Mouse (Mus musculus): ENCODE results near the gene Myadm. TPM values are rescaled to one million over a fixed set of nuclear protein-coding genes. Genes with fewer than 3 reads are reported as not detected.

Gene Myadm
- total RNA-seq, 2 experiments from 2014 or later = 21.1 to 38.5 TPM

DNA sequence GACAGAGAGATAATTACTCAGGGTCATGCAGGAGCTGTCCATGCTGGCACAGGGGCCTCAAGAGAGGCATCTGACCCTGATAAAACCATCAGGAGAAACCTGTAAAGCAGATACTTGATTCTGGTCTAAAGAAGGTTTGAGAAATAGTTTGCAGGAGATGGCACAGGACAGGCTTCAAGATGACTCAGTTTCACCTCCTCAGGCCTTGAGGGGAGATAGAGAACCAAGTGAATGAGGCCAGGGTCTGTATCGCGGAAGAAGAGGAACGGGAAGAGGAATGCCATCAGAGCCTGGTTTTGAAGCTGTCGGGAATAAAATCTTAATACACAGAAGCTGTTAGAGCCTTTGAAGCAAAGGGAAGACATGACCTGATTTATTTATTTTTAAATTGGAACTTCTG lies 28.8 kb downstream of the Myadm start:
- DNase-seq (ENCODE audit: low spot score) = no peak

DNA sequence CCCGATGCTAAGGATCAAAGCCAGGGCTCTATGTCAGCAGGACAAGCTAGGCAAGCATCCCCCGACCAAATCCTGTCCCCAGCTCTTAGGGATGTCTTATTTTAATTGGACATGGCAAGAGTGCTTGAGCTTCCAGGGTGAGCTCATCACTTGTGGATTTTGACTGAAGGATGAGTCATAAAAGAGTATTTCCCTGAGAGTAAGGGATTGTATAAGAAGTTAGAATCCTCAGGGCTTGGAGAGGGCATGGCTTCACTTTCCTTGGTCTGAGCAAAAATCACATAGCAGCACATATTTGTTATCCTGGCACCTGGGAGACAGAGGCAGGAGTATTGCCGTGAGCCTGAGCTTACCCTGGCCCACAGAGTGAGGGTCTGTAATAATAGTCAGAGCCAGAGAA lies 32.0 kb downstream of the Myadm start:
- no peak for DNase-seq (ENCODE audit: low spot score)

DNA sequence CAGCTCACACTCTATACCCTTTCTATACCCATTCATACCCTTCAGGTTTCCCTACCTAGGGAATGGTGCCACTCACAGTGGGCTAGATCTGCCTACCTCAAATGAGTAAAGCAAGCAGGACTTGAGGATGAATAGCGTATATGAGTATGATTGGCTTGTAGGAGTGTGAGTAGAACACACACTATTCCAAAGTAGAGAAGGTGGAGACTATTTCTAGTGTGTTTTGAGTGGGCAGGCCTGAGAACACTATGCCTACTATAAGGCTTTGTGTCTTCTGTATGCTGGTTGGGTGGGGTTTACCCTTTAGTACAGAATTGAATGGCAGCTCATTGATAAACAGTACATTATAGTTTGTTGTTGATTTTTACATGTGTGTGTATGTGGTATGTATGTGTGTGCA lies 34.9 kb downstream of the Myadm start:
- DNase-seq (ENCODE audit: low spot score) = no peak

DNA sequence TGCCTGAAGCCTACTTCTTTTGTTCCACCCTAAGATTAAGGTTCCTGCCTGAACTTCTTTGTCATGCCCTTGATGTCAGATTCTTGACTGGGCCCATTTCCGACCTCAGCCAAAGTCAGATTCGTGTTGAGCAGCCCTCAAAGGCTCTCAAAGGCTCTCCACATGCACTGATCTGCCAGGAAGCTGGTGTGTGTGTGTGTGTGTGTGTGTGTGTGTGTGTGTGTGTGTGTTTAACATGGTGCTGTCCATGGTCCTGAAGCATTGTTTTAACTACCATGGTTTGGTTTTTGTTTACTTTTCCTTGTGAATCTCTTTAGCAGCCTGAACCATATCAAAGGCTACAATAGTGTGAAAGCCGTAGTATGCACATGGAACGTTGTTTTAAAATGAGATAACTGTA lies 39.1 kb downstream of the Myadm start:
- no peak for DNase-seq (ENCODE audit: low spot score)

DNA sequence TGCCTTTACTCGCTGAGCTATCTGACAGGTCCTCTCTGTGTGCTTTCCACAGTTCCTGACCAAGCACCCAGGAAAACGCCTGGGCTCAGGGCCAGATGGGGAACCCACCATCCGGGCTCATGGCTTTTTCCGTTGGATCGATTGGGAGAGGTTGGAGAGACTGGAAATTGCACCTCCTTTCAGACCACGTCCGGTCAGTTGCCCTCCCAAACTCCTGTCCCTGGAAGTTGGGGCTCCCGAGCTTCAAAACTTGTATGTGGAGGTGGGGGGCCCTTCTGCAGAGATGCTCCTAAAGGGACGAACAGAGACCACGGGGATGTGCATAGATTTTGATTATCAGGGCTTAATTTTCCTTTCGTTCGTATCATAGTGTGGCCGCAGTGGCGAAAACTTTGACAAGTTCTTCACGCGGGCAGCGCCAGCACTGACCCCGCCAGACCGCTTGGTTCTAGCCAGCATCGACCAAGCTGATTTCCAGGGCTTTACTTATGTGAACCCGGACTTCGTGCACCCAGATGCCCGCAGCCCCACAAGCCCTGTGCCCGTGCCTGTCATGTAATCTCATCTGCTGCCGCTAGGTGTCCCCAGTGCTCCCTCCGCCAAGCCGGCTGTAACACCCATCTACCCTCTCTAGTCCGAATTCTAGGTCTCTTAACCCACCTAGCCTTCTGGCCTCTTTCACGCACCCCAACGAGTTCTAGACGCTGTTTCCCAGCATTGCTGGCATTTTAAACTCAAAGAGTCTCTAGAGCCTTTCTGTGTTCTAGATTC lies 41.1 kb downstream of the Myadm start:
- DNase-seq (ENCODE audit: low spot score) = peak; percentile 80

DNA sequence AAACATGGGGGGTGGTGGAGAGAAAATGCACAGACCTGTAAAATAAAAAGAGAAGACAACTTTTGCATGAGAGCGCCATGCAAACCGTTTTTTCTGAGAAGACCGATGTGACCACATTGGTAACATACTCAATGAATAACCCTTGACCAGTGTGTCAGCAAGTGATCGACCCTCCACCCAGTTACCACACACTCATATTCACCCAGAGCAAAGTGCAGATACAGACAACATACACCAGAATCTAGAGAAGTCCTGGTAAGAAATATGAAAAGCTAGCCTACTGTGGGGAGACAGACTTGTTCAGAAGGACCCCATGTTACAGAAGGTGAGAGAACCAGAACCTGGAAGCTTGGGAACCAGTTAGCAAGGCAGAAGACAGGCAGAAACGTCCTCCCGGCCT lies 42.3 kb downstream of the Myadm start:
- DNase-seq (ENCODE audit: low spot score) = no peak

DNA sequence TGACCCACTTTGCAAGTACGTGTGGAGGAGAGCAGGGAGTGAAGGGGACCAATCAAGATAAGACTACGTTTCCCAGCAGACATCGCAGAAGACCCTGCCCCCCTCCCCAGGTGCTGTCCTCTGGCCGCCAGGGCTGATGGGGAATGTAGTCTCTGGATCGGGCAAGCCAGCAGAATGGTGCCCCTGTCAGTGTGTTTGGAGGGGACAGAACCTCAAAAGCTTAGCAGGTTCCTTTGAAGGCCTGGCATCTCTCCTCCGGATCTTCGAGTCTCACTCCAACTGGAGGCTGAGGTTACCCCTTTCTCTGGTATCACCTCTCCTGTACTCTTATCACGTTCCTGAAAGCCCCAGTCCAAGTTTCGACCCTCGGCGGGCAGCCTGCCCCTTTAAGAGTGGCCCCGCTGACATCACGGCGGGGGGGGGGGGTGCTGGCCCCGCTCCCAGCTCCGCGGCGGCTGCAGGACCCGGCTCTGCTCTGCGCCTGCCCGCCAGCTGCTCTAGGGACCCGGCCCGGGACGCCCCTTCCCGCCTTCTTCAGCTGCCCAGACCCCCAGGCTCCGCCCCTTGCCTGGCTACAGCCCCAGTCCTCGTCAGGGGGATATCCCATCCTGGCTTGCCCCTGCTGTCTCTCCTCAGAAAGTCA lies 42.8 kb downstream of the Myadm start:
- DNase-seq (ENCODE audit: low spot score) = peak; percentile 68

DNA sequence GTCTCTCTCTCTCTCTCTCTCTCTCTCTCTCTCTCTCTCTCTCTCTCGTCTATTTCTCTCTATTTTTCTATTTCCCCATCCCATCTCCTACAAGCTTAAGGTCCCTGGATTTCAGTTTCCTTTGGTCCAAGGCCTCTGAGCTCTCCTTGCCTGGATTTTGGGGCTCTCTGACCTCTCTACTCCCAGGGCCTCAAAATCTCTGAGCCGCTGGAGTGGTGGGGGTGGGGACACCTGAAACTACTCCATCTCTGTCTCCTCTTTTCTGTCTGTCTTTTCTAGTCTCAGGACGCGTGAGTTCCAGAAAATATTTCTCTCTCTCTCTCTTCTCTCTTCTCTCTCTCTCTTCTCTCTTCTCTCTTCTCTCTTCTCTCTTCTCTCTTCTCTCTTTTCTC lies 43.3 kb downstream of the Myadm start:
- DNase-seq (ENCODE audit: low spot score) = no peak

DNA sequence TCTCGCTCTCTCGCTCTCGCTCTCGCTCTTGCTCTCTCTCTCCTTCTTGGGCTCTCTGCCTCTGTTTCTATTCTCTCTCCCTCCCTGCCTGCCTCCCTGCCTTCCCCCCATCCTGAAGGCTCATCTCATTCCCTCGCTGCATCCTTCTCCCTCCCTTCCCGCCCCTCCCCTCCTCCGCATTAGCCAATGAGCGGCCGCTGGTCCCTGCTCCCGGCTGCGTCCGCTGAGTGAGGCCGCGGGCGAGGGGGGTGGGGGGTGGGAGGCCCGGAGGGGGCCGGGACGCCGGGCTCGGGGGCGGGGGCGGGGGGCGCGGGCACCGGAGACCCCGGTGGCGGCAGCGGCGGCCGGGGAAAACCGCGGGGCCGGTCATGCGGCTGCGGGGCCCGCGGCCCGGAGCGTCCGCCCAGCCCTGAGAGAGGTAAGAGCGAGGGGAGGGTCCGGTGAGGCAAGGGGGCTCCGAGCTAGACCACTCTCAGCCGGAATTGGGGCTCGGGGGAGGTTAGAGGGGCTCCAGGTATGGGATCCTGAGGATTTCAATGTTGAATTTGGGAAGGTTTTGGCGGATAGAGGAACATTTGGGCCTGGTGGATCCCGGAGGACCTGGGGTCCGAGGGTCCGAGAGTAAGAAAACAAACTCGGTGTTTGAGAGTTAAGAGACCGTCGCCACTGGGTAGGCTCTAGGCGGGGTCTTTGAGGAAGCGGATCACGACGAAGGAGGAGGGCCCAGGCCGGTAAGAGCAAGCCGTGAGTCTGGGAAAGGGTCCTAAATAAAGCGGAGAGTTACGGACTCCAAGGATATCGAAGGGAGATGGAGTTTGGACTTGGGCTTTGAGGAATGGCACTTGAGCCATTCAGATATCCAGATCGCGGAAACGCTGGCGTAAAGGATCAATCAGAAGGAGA lies 44.0 kb downstream of the Myadm start, which contains the start of gene Cacng7:
Gene Cacng7, plus strand, starts transcription at position 337 of the 903 bp plus-strand sequence.
- no peak for DNase-seq (ENCODE audit: low spot score)

DNA sequence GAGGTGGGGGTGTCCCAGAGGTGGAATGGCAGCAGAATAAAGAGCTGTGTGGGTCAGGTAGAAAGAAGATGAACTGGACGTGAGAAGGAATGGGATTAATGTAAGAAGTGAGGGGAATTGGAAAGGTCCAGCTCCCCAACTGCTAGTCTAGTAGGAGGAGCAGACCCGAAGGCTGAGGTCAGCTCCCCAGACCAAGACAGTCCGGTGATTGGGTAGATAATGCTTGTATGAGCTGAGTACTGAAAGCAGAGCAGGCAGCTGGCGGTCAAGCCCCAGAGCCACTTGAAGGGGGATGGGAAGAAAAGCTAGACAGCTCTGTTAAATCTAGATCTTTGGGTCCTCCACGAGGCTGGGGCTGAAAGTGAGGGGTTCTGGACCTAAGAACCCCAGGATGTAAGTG lies 44.7 kb downstream of the Myadm start:
- DNase-seq (ENCODE audit: low spot score) = no peak

DNA sequence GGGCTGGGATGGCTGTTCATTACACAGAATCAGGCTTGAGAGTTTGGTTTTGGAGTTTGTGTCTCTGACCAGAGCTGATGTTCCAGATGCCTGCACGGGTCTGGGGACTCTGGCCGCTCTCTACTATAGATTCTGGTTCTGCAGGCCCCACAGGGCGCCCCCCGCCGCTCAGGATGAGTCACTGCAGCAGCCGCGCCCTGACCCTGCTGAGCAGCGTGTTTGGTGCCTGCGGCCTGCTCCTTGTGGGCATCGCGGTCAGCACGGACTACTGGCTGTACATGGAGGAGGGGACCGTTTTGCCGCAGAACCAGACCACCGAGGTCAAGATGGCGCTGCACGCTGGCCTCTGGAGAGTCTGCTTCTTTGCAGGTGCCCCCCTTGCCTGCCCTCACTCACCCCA lies 47.5 kb downstream of the Myadm start:
- DNase-seq (ENCODE audit: low spot score) = no peak

DNA sequence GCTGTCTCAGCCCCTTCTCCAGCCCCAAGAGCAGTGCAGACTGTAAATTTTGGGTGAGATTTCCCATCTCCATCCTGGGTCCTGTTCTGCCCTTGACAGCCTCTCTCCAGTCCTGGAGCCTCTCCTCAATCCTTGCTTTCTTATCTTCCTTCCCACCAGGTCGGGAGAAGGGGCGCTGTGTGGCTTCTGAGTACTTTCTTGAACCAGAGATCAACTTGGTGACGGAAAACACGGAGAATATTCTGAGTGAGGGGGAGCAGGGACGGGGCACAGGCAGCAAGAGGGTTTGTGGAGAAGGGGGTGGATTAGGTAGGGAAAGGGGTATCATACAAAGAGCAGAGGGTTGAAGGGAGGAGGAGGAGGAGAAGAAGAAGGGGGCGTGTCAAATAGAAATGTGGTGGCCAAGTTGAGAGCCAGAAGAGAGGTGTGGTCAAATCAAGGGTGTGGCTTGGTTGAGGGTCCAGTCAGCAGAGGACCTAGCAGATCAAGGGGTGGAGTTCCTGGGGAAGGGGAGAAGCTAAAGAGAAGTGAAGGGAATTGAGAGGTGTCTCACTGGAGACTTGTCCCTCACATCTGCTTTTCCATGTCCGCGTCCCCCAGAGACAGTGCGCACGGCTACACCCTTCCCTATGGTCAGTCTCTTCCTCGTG lies 49.5 kb downstream of the Myadm start:
- DNase-seq (ENCODE audit: low spot score) = no peak

DNA sequence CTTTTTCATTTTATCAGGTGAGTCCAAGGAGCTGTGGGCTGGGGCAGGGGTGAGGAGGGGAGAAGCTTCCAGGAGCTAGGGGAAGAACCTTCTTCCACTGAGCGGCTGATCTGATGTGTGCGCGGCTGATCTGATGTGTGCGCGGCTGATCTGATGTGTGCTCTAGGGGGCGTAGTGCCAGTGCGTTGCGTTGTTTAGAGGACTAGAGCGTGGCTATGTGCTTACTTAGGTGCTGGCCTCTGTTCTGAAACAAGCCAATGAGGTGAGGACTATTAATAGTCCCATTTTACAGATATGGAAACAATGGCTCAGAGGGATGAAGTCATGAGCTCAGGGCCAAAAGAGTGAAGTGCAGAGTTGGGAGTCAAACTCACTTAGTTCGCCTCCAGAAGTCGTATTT lies 50.1 kb downstream of the Myadm start:
- no peak for DNase-seq (ENCODE audit: low spot score)

DNA sequence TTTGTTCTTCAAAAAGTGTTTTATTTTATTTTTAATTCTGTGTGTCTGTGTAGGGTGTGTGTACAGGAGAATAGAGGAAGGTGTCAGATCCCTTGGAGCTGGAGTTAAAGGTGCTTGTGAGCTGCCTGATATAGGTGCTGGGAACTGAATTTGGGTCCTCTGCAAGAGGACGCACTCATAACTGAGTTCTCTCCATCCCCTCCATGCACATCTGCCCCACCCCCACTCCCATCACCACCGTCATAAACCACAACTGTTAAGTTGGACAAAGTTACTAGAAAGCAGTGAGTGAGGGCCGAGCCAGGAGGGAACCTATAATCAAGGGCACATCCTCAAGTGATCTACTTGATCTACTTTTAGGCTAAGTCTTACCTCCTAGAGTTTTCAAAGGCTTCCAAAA lies 55.0 kb downstream of the Myadm start:
- DNase-seq (ENCODE audit: low spot score) = no peak

DNA sequence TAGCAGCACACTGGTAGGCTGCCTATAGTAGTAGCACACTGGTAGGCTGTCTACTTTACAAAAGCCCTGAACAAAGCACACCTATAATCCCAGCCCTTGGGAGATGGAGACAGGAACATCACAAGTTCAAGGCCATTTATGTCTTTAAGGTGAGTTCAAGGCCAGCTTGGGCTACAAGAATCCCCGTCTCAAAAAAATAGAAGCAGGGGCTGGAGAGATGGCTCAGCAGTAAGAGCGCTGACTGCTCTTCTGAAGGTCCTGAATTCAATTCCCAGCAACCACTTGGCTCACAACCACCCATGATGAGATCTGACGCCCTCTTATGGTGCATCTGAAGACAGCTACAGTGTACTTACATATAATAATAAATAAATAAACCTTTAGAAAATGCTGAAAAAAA lies 56.4 kb downstream of the Myadm start:
- DNase-seq (ENCODE audit: low spot score) = no peak

DNA sequence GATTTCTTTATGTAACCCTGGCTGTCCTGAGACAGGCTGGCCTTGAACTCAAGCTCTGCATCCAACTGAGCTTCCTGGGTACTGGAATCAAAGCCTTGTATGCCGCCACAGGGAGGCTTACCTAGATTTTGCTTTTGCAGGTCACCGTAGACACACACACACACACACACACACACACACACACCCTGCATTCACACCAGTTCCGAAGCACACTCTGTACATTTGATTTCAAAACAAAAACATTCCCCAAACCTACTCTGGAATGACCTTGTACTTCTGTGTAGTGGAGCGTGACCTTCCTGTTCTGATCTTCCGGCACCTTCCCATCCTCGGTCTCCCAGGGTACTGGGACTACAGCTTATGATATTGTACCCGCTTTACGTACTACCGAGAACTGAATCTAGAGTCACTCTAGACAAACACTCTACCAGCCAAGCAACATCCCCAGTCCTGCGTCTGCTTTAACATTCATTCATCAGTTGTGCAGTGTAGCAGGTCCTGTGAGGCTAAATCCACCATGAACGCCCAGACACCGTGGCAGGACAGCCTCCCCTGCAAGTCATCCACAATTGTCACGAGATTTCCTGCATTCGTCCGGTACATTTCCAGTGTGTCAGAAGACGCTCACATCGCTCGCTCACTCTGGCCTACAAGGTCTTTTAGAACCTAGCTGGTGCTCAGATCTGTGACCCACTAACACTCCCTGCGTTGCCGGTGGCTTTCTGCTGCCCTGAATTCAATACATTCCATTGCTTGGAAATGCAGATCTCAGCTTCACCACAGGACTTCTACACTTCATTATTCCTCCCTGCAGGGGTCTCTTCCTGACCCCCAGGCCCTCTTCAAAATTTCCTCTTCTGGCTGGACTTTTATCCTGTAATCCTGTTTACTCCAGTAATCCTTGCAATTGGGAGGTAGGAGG lies 58.7 kb downstream of the Myadm start:
- DNase-seq (ENCODE audit: low spot score) = no peak

DNA sequence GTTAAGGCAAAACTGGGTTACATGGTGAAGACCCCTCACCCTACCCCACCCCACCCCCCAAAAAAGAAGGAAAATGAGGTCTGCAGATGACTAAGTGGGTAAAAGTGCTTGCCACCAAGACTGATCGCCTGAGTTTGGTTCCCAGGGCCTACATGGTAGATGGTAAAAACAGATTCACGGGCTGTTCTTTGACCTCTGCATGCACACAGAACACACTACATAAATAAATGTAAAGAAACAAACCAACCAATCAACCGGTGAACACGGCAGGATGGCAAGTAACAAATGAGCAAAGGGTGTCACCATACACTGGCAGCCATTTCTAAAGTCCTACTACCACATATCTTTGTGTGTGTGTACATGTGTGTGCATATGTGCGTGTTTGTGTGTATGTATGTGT lies 59.4 kb downstream of the Myadm start:
- no peak for DNase-seq (ENCODE audit: low spot score)

DNA sequence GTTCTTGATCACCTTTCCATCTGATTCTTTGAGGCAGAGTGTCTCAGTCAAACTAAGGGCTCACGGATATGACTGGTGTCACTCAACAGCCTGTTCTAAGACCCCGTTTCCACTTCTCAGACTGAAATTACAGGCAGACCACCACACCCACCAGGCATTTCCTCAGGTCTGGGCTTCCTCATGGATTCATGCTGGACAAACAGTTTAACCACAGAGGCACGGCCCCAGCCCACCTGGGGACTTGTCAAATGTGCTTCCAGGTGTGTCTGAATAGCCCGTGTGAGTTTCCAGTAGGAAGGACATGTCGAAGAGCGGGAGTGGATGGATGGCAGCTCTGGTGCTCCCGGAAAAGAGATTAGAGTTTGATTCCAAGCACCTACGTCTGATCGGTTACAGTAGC lies 60.9 kb downstream of the Myadm start:
- no peak for DNase-seq (ENCODE audit: low spot score)

Measured in gastrocnemius, adult 18-20 months (tissue).